Mouse (Mus musculus) liver, embryonic 14.5 days (tissue): ENCODE measurements at regions not wholly inside any gene's neighbourhood (a gene's known extent, or its start where the extent isn't known, plus 50 kb on each side); places are given as distances from the start of the nearest gene placed in this dataset.

Experiments used
- CTCF ChIP-seq: IDR thresholded peaks from 2 replicates; pipeline ENCODE4 v1.5.1; 2016; ENCODE audit warnings: antibody characterized with exemption, low read depth, control low read depth
- EP300 ChIP-seq: IDR thresholded peaks from 2 replicates; pipeline ENCODE4 v1.6.1; 2016; ENCODE audit warnings: antibody characterized with exemption, low read depth

GRCm38 (mm10) chr12:9924561-9924960 is 354.6 kb downstream of the Osr1 start:
- no peak for TF ChIP-seq EP300
- TF ChIP-seq CTCF: no peak
